Mouse (Mus musculus) erythroblast, embryonic 14.5 days (primary cell): ENCODE data around the gene Fxyd3.

ENCODE experiments used
- GATA1 ChIP-seq: IDR thresholded peaks from 2 replicates; pipeline ENCODE4 v1.6.1; 2012; ENCODE audit warnings: low read length, inconsistent platforms, mixed read lengths
- TAL1 ChIP-seq: IDR thresholded peaks from 3 replicates; pipeline ENCODE4 v1.6.1; 2012; ENCODE audit warnings: low read length, inconsistent platforms, mixed read lengths

DNA sequence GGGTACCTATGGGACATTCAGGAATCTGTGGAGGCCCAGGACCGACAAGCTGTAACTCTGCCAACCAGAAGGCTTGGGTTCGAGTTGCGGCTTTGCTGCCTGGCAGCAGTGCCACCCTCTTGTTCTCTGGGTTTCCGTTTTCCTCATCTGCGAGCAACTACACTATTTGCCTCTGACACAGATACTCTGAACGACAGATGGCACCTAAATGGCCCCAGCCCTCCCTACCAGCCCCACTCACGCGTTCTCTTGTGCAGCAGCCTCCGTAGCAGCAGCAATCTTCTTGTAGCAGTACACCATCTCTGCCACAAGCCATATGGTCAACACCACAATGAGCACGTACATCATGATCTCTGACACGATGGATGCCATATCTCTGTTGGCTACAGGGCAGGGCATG, 41.0 kb upstream of the Fxyd3 start:
- TF ChIP-seq GATA1 = no peak
- TF ChIP-seq TAL1 = no peak
